Mouse (Mus musculus): Measurements from ENCODE around the gene Kmt2d.

DNA sequence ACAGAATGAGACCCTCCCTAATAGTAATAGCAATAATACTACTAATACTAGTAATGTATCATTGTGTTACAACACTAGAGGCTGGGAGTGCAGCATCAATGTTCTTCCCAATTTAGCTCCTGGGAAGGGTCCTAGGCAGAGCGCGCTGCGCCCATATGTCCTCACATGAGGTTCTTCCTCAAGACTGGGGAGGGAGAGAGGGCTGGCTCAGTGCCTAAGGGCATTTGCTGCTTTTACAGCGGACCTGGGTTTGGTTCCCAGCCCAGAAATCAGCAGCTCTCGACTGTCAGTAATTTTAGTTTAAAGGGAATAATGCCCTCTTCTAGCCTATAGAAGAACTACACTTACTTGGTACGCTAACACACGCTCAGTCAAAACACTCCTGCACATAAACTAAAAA, 16.5 kb upstream of the Kmt2d start:
- TF ChIP-seq CTCF (conservative IDR thresholded peaks at IDR 0.05; ENCODE audit: insufficient read depth, insufficient read length, low read depth, low read length) (no peak), POLR2A (IDR thresholded peaks at IDR 0.05; ENCODE audit: low read depth, low read length) (no peak)

Data from kidney, adult 2 months (tissue).